8 mouse cellular contexts compared by ENCODE assay signal in genomic region chr13:45539205-45539568, GRCm38 (mm10). TPM values are rescaled to one million over a fixed set of nuclear protein-coding genes. Genes with fewer than 3 reads are reported as not detected.
DNase-seq lines count a peak whose midpoint lies in the region; ATAC-seq lines count a peak whose summit lies in the region.

No protein-coding gene starts in this region.

- intact Hi-C loops in left cerebral cortex, postnatal 14 days (cut with DNase I): loop anchor here (2.0 kb wide), 1 partner anchor 32 kb away; no protein-coding TSS in a partner anchor

- peak; percentile 64 to 67 for DNase-seq in adrenal gland, adult 18-20 months (ENCODE audit: low spot score in 2 of 2)
- DNase-seq in cerebellum, postnatal 4 days (ENCODE audit: low spot score in 2 of 2): peak; percentile 76 to 92
- peak; percentile 80 for DNase-seq in gastrocnemius, postnatal 10 days
- peak; percentile 63 for DNase-seq in hindlimb bud, embryonic 11.5 days (ENCODE audit: extremely low spot score, low read depth, low spot score)
- DNase-seq in left cerebral cortex, postnatal 14 days (ENCODE audit: low spot score in 2 of 2): peak; percentile 87 to 94
- peak; percentile 86 for DNase-seq in mesoderm, embryonic 11.5 days (ENCODE audit: low read depth, low spot score)
- peak; percentile 81 for DNase-seq in right cerebral cortex, postnatal 4 days

- ATAC-seq in monocyte, adult 5-6 weeks (replicated peaks; ENCODE audit: insufficient number of reproducible peaks, low FRiP score, low TSS enrichment, poor library complexity, severe bottlenecking): no peak

RNA-seq across cellular contexts. Expression of gene Gmpr, which starts 31.9 kb away (rescaled TPM):
- total RNA-seq in adrenal gland, adult 18-20 months (2021): 10 to 100 TPM; 40.3 to 84.5 TPM
- 100 to 1,000 TPM; 163 to 170 TPM for total RNA-seq in gastrocnemius, postnatal 10 days (2021)
- 10 to 100 TPM; 40.7 to 45.2 TPM for total RNA-seq in left cerebral cortex, postnatal 14 days (2021)
- total RNA-seq in monocyte, adult 5-6 weeks (2017): 1.8 to 2.3 TPM in 2 of 3 replicates, not detected in the other

Comparison
In these comparisons a context has a peak if more than half of its experiments do, and no peak if none do; other contexts are left out.
1. RNA of gene Gmpr, which starts 31.9 kb away (total RNA-seq): 163 to 170 TPM in gastrocnemius, postnatal 10 days, 40.3 to 84.5 TPM in adrenal gland, adult 18-20 months and 40.7 to 45.2 TPM in left cerebral cortex, postnatal 14 days; 1.8 to 2.3 TPM in monocyte, adult 5-6 weeks; every median in the first group is over 10 times any median in the second.
2. Peak in every context shown above with its lines, with median percentiles within 50 percentile points of each other: DNase-seq.